ENCODE assay signal across 15 mouse cellular contexts in the genomic region with DNA sequence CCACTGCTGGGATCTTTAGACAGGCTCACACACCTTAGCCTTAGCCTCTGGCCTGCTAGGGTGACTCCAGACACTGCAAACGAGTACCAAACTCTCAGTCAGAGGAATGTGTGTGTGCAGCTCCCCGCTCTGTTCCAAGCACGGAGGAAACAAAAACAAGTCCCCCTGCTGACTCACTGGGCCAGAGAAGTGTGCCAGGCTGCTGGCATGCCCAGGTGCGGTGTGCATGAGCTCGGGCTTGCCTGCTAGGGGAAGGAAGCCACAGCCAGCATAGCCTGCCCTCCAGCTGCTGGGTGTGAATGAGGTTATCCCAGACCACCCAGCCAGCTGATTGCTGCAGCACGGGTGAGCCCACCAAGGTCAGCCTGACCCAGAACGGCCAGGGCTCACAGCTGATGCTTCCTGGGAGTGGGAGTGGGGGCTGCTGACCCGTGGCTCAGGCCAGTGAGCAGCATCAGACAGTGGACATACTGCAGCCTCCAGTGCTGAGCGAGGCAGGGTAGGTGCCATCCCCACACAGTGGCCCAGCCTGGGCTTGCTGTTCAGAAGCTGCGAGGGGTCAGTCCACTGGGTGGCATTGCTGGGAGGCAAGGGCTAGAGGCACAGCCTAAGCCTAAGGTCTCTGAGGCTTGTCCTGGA. TPM values are rescaled to one million over a fixed set of nuclear protein-coding genes. Genes with fewer than 3 reads are reported as not detected.
DNase-seq lines count a peak whose midpoint lies in the region; ATAC-seq and TF ChIP-seq lines count a peak whose summit lies in the region.
"Had no signal": no experiment of that assay in that cellular context is flagged by ENCODE, and none has a peak within 500 bp of the region (broad histone marks: within the 10 kb centered on the region; RNA-seq: fewer than 3 reads in every experiment).

No protein-coding gene starts in this region.

- TF ChIP-seq CTCF in small intestine, adult 2 months (IDR thresholded peaks at IDR 0.05; ENCODE audit: extremely low read depth, insufficient read length, insufficient replicate concordance, low read depth, low read length) = no peak

- no peak overlapping the region for H3K4me2 ChIP-seq in hindbrain, embryonic 12.5 days (replicated peaks)
- H3K4me2 ChIP-seq: embryonic facial prominence, embryonic 13.5 days; liver, embryonic 15.5 days; midbrain, embryonic 11.5 days had no signal

- no peaks in the 10 kb centered on the region for H3K27me3 ChIP-seq in hindbrain, embryonic 10.5 days (ENCODE audit: insufficient read depth, poor library complexity, severe bottlenecking)
- no peaks in the 10 kb centered on the region for H3K27me3 ChIP-seq in hindbrain, embryonic 12.5 days
- H3K27me3 ChIP-seq in small intestine, adult 2 months (ENCODE audit: control insufficient read depth, insufficient read depth, low read length) = no peaks in the 10 kb centered on the region
- no peaks in the 10 kb centered on the region for H3K27me3 ChIP-seq in embryonic facial prominence, embryonic 10.5 days (replicated peaks; ENCODE audit: low read depth, poor library complexity, severe bottlenecking)
- H3K27me3 ChIP-seq: embryonic facial prominence, embryonic 13.5 days; liver, embryonic 15.5 days had no signal

- no peaks in the 10 kb centered on the region for H3K9me3 ChIP-seq in hindbrain, embryonic 10.5 days
- H3K9me3 ChIP-seq in hindbrain, embryonic 12.5 days (replicated peaks) = no peaks in the 10 kb centered on the region
- H3K9me3 ChIP-seq in embryonic facial prominence, embryonic 10.5 days = no peaks in the 10 kb centered on the region
- H3K9me3 ChIP-seq: embryonic facial prominence, embryonic 13.5 days; liver, embryonic 15.5 days had no signal

- peaks cover 82% of the 10 kb centered on the region for H3K36me3 ChIP-seq in hindbrain, embryonic 10.5 days
- H3K36me3 ChIP-seq in hindbrain, embryonic 12.5 days = peaks cover 31% of the 10 kb centered on the region
- peaks cover 1% of the 10 kb centered on the region; the same call in 1 of the 2 replicates for H3K36me3 ChIP-seq in small intestine, adult 2 months (ENCODE audit: control insufficient read depth, insufficient read depth, low read length)
- peaks cover 88% of the 10 kb centered on the region for H3K36me3 ChIP-seq in embryonic facial prominence, embryonic 10.5 days (replicated peaks)

- TF ChIP-seq POLR2A in small intestine, adult 2 months (IDR thresholded peaks at IDR 0.05; ENCODE audit: low read depth, low read length) = no peak

- H3K9ac ChIP-seq in hindbrain, embryonic 12.5 days = no peak overlapping the region
- H3K9ac ChIP-seq: embryonic facial prominence, embryonic 13.5 days; liver, embryonic 15.5 days had no signal

- ATAC-seq in hindbrain, embryonic 12.5 days (ENCODE audit: low FRiP score) = no peak
- ATAC-seq: hindbrain, embryonic 16.5 days had no signal

- 73% methylated on average over 10 of the region's 10 CpGs for WGBS in hindbrain, embryonic 10.5 days
- 74% methylated on average over 10 of the region's 10 CpGs for WGBS in hindbrain, embryonic 12.5 days
- 84% methylated on average over 10 of the region's 10 CpGs for WGBS in small intestine, adult 2 months
- 79% methylated on average over 10 of the region's 10 CpGs for WGBS in embryonic facial prominence, embryonic 10.5 days

- peak; percentile 52 to 68 for DNase-seq in adrenal gland, adult (ENCODE audit: inconsistent age in 2 of 2, low spot score in 1 of 2)
- DNase-seq in adrenal gland, adult 8-10 months = no peak
- DNase-seq in hindbrain, embryonic 10.5 days (ENCODE audit: low spot score) = no peak
- DNase-seq in right cerebral cortex, postnatal 25 days = peak; percentile 41
- no peak for DNase-seq in right cerebral cortex, postnatal 4 days
- no peak for DNase-seq in embryonic facial prominence, embryonic 10.5 days (ENCODE audit: low spot score)

- no peak overlapping the region for H3K4me3 ChIP-seq in hindbrain, embryonic 10.5 days
- no peak overlapping the region for H3K4me3 ChIP-seq in hindbrain, embryonic 12.5 days
- H3K4me3 ChIP-seq in small intestine, adult 2 months (ENCODE audit: low read depth, low read length) = no peak overlapping the region
- no peak overlapping the region for H3K4me3 ChIP-seq in embryonic facial prominence, embryonic 10.5 days
- H3K4me3 ChIP-seq: embryonic facial prominence, embryonic 13.5 days; liver, embryonic 15.5 days had no signal

- peak overlapping the region; percentile 35; the same call in 1 of the 2 replicates for H3K27ac ChIP-seq in hindbrain, embryonic 10.5 days
- no peak overlapping the region for H3K27ac ChIP-seq in hindbrain, embryonic 12.5 days
- peak overlapping the region; percentile 47; the same call in 1 of the 2 replicates for H3K27ac ChIP-seq in small intestine, adult 2 months (ENCODE audit: insufficient read depth, low read depth, low read length)
- no peak overlapping the region for H3K27ac ChIP-seq in embryonic facial prominence, embryonic 10.5 days (replicated peaks)
- H3K27ac ChIP-seq: embryonic facial prominence, embryonic 13.5 days; liver, embryonic 15.5 days had no signal

- peaks cover 23% of the 10 kb centered on the region for H3K4me1 ChIP-seq in hindbrain, embryonic 10.5 days (replicated peaks)
- H3K4me1 ChIP-seq in hindbrain, embryonic 12.5 days = peaks cover 7% of the 10 kb centered on the region
- H3K4me1 ChIP-seq in small intestine, adult 2 months (ENCODE audit: control insufficient read depth, insufficient read depth, insufficient read length, low read length) = no peaks in the 10 kb centered on the region
- peaks cover 3% of the 10 kb centered on the region; the same call in 1 of the 2 replicates for H3K4me1 ChIP-seq in embryonic facial prominence, embryonic 10.5 days
- H3K4me1 ChIP-seq: embryonic facial prominence, embryonic 13.5 days; liver, embryonic 15.5 days had no signal

RNA-seq across cellular contexts. Expression of a gene that starts 8.2 kb away (rescaled TPM):
- 100 to 1,000 TPM in 2 of 4 experiments, 10 to 100 TPM in 2; 97.4 to 106 (median 100) TPM for total RNA-seq in adrenal gland, adult 8-10 months (2022)
- polyA plus RNA-seq in hindbrain, embryonic 10.5 days (2016; fragmentation: Nextera tagmentation; extraction: Ambion mirVana) = 42.5 and 43.0 TPM in 2 replicates
- polyA plus RNA-seq in hindbrain, embryonic 12.5 days (2016; fragmentation: Nextera tagmentation; extraction: Ambion mirVana) = 42.0 and 44.7 TPM in 2 replicates
- polyA plus RNA-seq in small intestine, adult 2 months (2012; rRNA removed) = 19.9 and 24.3 TPM in 2 replicates
- 35.5 and 37.8 TPM in 2 replicates for polyA plus RNA-seq in embryonic facial prominence, embryonic 10.5 days (2016; fragmentation: Nextera tagmentation; extraction: Ambion mirVana)

RNA-seq across cellular contexts. Expression of a gene that starts 15.8 kb away (rescaled TPM):
- total RNA-seq in adrenal gland, adult 8-10 months (2022) = 10 to 100 TPM; 29.5 to 36.7 (median 34.1) TPM
- polyA plus RNA-seq in hindbrain, embryonic 10.5 days (2016; fragmentation: Nextera tagmentation; extraction: Ambion mirVana) = 4.4 and 5.8 TPM in 2 replicates
- polyA plus RNA-seq in hindbrain, embryonic 12.5 days (2016; fragmentation: Nextera tagmentation; extraction: Ambion mirVana) = 3.5 and 4.0 TPM in 2 replicates
- polyA plus RNA-seq in small intestine, adult 2 months (2012; rRNA removed) = 8.0 and 12.1 TPM in 2 replicates
- polyA plus RNA-seq in embryonic facial prominence, embryonic 10.5 days (2016; fragmentation: Nextera tagmentation; extraction: Ambion mirVana) = 4.1 and 5.2 TPM in 2 replicates

RNA-seq across cellular contexts. Expression of a gene that starts 18.9 kb away (rescaled TPM):
- total RNA-seq in adrenal gland, adult 8-10 months (2022) = under 1 TPM in 1 of 4 experiments, not detected in 3; 0.35 TPM
- not detected in 2 replicates for polyA plus RNA-seq in hindbrain, embryonic 10.5 days (2016; fragmentation: Nextera tagmentation; extraction: Ambion mirVana)
- not detected in 2 replicates for polyA plus RNA-seq in hindbrain, embryonic 12.5 days (2016; fragmentation: Nextera tagmentation; extraction: Ambion mirVana)
- not detected in 2 replicates for polyA plus RNA-seq in small intestine, adult 2 months (2012; rRNA removed)
- not detected in 2 replicates for polyA plus RNA-seq in embryonic facial prominence, embryonic 10.5 days (2016; fragmentation: Nextera tagmentation; extraction: Ambion mirVana)
- total RNA-seq: layer of hippocampus, postnatal 36 days had no signal
- polyA plus RNA-seq: embryonic facial prominence, embryonic 13.5 days; frontal cortex, adult 2 months; midbrain, embryonic 11.5 days; urinary bladder, adult 2 months had no signal

RNA-seq across cellular contexts. Expression of a gene that starts 22.6 kb away (rescaled TPM):
- 100 to 1,000 TPM in 3 of 4 experiments, 10 to 100 TPM in 1; 96.5 to 107 (median 105) TPM for total RNA-seq in adrenal gland, adult 8-10 months (2022)
- polyA plus RNA-seq in hindbrain, embryonic 10.5 days (2016; fragmentation: Nextera tagmentation; extraction: Ambion mirVana) = 6.2 and 7.9 TPM in 2 replicates
- 5.4 and 7.5 TPM in 2 replicates for polyA plus RNA-seq in hindbrain, embryonic 12.5 days (2016; fragmentation: Nextera tagmentation; extraction: Ambion mirVana)
- 27.3 and 46.4 TPM in 2 replicates for polyA plus RNA-seq in small intestine, adult 2 months (2012; rRNA removed)
- 6.2 and 7.1 TPM in 2 replicates for polyA plus RNA-seq in embryonic facial prominence, embryonic 10.5 days (2016; fragmentation: Nextera tagmentation; extraction: Ambion mirVana)

Comparison
In these comparisons a context has a peak if more than half of its experiments do, and no peak if none do; other contexts are left out.
1. DNase-seq: peak in adrenal gland, adult (2 of 2) and right cerebral cortex, postnatal 25 days (single experiment); none in adrenal gland, adult 8-10 months (single experiment), hindbrain, embryonic 10.5 days (single experiment), right cerebral cortex, postnatal 4 days (single experiment) and embryonic facial prominence, embryonic 10.5 days (single experiment).
2. H3K27ac ChIP-seq: peak in hindbrain, embryonic 10.5 days (single experiment) and small intestine, adult 2 months (single experiment); none in hindbrain, embryonic 12.5 days (single experiment) and embryonic facial prominence, embryonic 10.5 days (single experiment).